Mouse (Mus musculus) liver, adult 2 months (tissue): ENCODE results near the gene Morc3.

ENCODE experiments used
- CTCF ChIP-seq: fragments of 200-500 bp; IDR thresholded peaks from 2 replicates; pipeline ENCODE4 v1.5.1; 2011; ENCODE audit warnings: low read depth, low read length, control low read depth
- POLR2A ChIP-seq: fragments of 200-500 bp; IDR thresholded peaks from 2 replicates; pipeline ENCODE4 v1.6.1; 2011; ENCODE audit warnings: low read length, control low read depth; ENCODE audit not compliant: insufficient read depth; ENCODE audit errors: extremely low read depth

GRCm38 (mm10) chr16:93826054-93826453, 5.9 kb upstream of the Morc3 start:
- TF ChIP-seq CTCF (no peak), POLR2A (no peak)
